Mouse (Mus musculus) embryo, embryonic 11 days (tissue): Measurements from ENCODE around the gene Lhfpl2.

Source experiments
- DNase-seq: peaks from one replicate; pipeline ENCODE4 v3.0.0-alpha.2; 2015

Gene Lhfpl2

GRCm38 (mm10) chr13:94224717-94225705, 167.4 kb downstream of the Lhfpl2 start:
- DNase-seq: no peak

- no peak for DNase-seq
Measured at GRCm38 (mm10) chr13:94231871-94232270, 174.3 kb downstream of the Lhfpl2 start.

GRCm38 (mm10) chr13:94239488-94239887, 181.9 kb downstream of the Lhfpl2 start:
- DNase-seq: no peak

- DNase-seq: no peak
Measured at GRCm38 (mm10) chr13:94240111-94240510, 182.5 kb downstream of the Lhfpl2 start.

- DNase-seq: no peak
Measured at GRCm38 (mm10) chr13:94240873-94241272, 183.3 kb downstream of the Lhfpl2 start.

GRCm38 (mm10) chr13:94241892-94242524, 184.4 kb downstream of the Lhfpl2 start:
- DNase-seq: no peak

GRCm38 (mm10) chr13:94242897-94243296, 185.3 kb downstream of the Lhfpl2 start:
- no peak for DNase-seq
